Mouse (Mus musculus) heart, adult 11 months (tissue): ENCODE results near the gene Ccr10.

Source experiments
- DNase-seq: peaks from one replicate; pipeline ENCODE4 v3.0.0; 2022

Ccr10 gene

GRCm38 (mm10) chr11:101174851-101175628 lies at the start of gene Ccr10:
TSS of gene Ccr10 (minus strand) at chr11:101175443.
- DNase-seq, result peak; percentile 93

GRCm38 (mm10) chr11:101224337-101224736 lies 49.1 kb upstream of the Ccr10 start:
- peak; percentile 80 for DNase-seq

- DNase-seq, result no peak
Measured at GRCm38 (mm10) chr11:101221306-101221986, 46.2 kb upstream of the Ccr10 start.

GRCm38 (mm10) chr11:101220853-101221252 lies 45.6 kb upstream of the Ccr10 start:
- DNase-seq, result no peak

- no peak for DNase-seq
Measured at GRCm38 (mm10) chr11:101218436-101219055, 43.3 kb upstream of the Ccr10 start.

GRCm38 (mm10) chr11:101216936-101217335 lies 41.7 kb upstream of the Ccr10 start:
- DNase-seq, result no peak

- DNase-seq, result peak; percentile 89
Measured at GRCm38 (mm10) chr11:101211970-101212369, 36.7 kb upstream of the Ccr10 start.

- DNase-seq, result peak; percentile 87
Measured at GRCm38 (mm10) chr11:101200986-101201385, 25.7 kb upstream of the Ccr10 start.

GRCm38 (mm10) chr11:101199555-101199954 lies 24.3 kb upstream of the Ccr10 start:
- peak; percentile 75 for DNase-seq

GRCm38 (mm10) chr11:101196175-101196574 lies 20.9 kb upstream of the Ccr10 start:
- peak; percentile 87 for DNase-seq

- DNase-seq, result peak; percentile 93
Measured at GRCm38 (mm10) chr11:101195571-101195970, 20.3 kb upstream of the Ccr10 start.

GRCm38 (mm10) chr11:101195101-101195500 lies 19.9 kb upstream of the Ccr10 start:
- peak; percentile 85 for DNase-seq

- peak; percentile 66 for DNase-seq
Measured at GRCm38 (mm10) chr11:101194643-101195042, 19.4 kb upstream of the Ccr10 start.

- DNase-seq, result peak; percentile 89
Measured at GRCm38 (mm10) chr11:101194137-101194536, 18.9 kb upstream of the Ccr10 start.

GRCm38 (mm10) chr11:101193076-101193475 lies 17.8 kb upstream of the Ccr10 start:
- DNase-seq, result no peak

GRCm38 (mm10) chr11:101192646-101193045 lies 17.4 kb upstream of the Ccr10 start:
- DNase-seq, result peak; percentile 89

GRCm38 (mm10) chr11:101191919-101192470 lies 16.8 kb upstream of the Ccr10 start:
- DNase-seq, result peak; percentile 91

- peak; percentile 94 for DNase-seq
Measured at GRCm38 (mm10) chr11:101190913-101191907, 16.0 kb upstream of the Ccr10 start.

GRCm38 (mm10) chr11:101190181-101190912 lies 15.1 kb upstream of the Ccr10 start:
- DNase-seq, result peak; percentile 92

GRCm38 (mm10) chr11:101189495-101190180 lies 14.4 kb upstream of the Ccr10 start:
- DNase-seq, result peak; percentile 99
